Mouse (Mus musculus): ENCODE data around the gene U90926.
"Not testable (repeated sequence)": the region's sequence is repeated elsewhere in the genome, so short reads cannot be mapped to it uniquely, and the experiment has no call there.

The U90926 gene

GRCm38 (mm10) chr5:92218915-92219793 is 3.9 kb upstream of the U90926 start:
- DNase-seq (ENCODE audit: low spot score) = no peak

- no peak for DNase-seq (ENCODE audit: low spot score)
Observed at GRCm38 (mm10) chr5:92212231-92212630, 3.0 kb downstream of the U90926 start.

GRCm38 (mm10) chr5:92210205-92210604 is 5.0 kb downstream of the U90926 start:
- DNase-seq (ENCODE audit: low spot score) = no peak

- no peak for DNase-seq (ENCODE audit: low spot score)
Observed at GRCm38 (mm10) chr5:92206121-92206520, 9.1 kb downstream of the U90926 start.

- peak; percentile 23 for DNase-seq (ENCODE audit: low spot score)
Observed at GRCm38 (mm10) chr5:92205706-92206105, 9.5 kb downstream of the U90926 start.

- no peak for DNase-seq (ENCODE audit: low spot score)
Observed at GRCm38 (mm10) chr5:92205184-92205583, 10.0 kb downstream of the U90926 start.

GRCm38 (mm10) chr5:92204162-92205036 is 10.8 kb downstream of the U90926 start:
- no peak for DNase-seq (ENCODE audit: low spot score)

GRCm38 (mm10) chr5:92198266-92198665 is 16.9 kb downstream of the U90926 start:
- DNase-seq (ENCODE audit: low spot score) = no peak

- no peak for DNase-seq (ENCODE audit: low spot score)
Observed at GRCm38 (mm10) chr5:92196895-92197811, 18.1 kb downstream of the U90926 start.

GRCm38 (mm10) chr5:92195716-92196115 is 19.5 kb downstream of the U90926 start:
- DNase-seq (ENCODE audit: low spot score) = not testable (repeated sequence)

- DNase-seq (ENCODE audit: low spot score) = no peak
Observed at GRCm38 (mm10) chr5:92188881-92189483, 26.2 kb downstream of the U90926 start.

GRCm38 (mm10) chr5:92183071-92183830 is 32.0 kb downstream of the U90926 start:
- no peak for DNase-seq (ENCODE audit: low spot score)

- no peak for DNase-seq (ENCODE audit: low spot score)
Observed at GRCm38 (mm10) chr5:92165976-92166375, 49.2 kb downstream of the U90926 start.
